Mouse (Mus musculus) adrenal gland, postnatal 0 days (tissue): ENCODE data around the gene Hspb8. TPM values are rescaled to one million over a fixed set of nuclear protein-coding genes. Genes with fewer than 3 reads are reported as not detected.

Experiments used
- polyA plus RNA-seq: library from polyadenylated mRNA; unstranded; fragments of >200 nt; fragmentation: Nextera tagmentation; extraction: Ambion mirVana; gene quantifications from 2 replicates; pipeline ENCODE4 v1.2.1, GENCODE M21; 2015

Hspb8 gene
- 30.2 and 31.3 TPM in 2 replicates for polyA plus RNA-seq

GRCm38 (mm10) chr5:116422699-116423201, at the start of gene Hspb8:
Gene Hspb8, minus strand, starts transcription at chr5:116422864.

Other genes with a start within 250 kb of the Hspb8 start
- 0.44 and 0.82 TPM in 2 replicates for gene Ccdc60, start 133.9 kb downstream of the Hspb8 start, polyA plus RNA-seq
- gene Srrm4, start 169.0 kb upstream of the Hspb8 start, polyA plus RNA-seq = 2.2 and 4.2 TPM in 2 replicates